In genomic region chr6:50918248-50918647, GRCm38 (mm10) we compare ENCODE assay signal across 23 mouse cellular contexts.
DNase-seq lines count a peak whose midpoint lies in the region; ATAC-seq and TF ChIP-seq lines count a peak whose summit lies in the region.
"Had no signal": no experiment of that assay in that cellular context is flagged by ENCODE, and none has a peak within 500 bp of the region (broad histone marks: within the 10 kb centered on the region; RNA-seq: fewer than 3 reads in every experiment).

No protein-coding gene starts in this region.

- H3K4me1 ChIP-seq in kidney, embryonic 14.5 days (ENCODE audit: control insufficient read depth, insufficient read depth, low read length), result peaks cover 4% of the 10 kb centered on the region; the same call in 1 of the 2 replicates
- H3K4me1 ChIP-seq in kidney, embryonic 16.5 days (ENCODE audit: insufficient read depth, low read length), result peaks cover 19% of the 10 kb centered on the region
- no peaks in the 10 kb centered on the region for H3K4me1 ChIP-seq in liver, adult 2 months (ENCODE audit: control insufficient read depth, insufficient read depth, low read length)
- H3K4me1 ChIP-seq in liver, postnatal 0 days (ENCODE audit: insufficient read depth), result no peaks in the 10 kb centered on the region
- H3K4me1 ChIP-seq: forebrain, embryonic 10.5 days; forebrain, embryonic 12.5 days had no signal

- TF ChIP-seq EP300 in liver, postnatal 0 days (IDR thresholded peaks at IDR 0.05; ENCODE audit: low read depth), result no peak

- WGBS in kidney, embryonic 14.5 days, result 40% methylated on average over 3 of the region's 3 CpGs
- 28% methylated on average over 3 of the region's 3 CpGs for WGBS in kidney, embryonic 16.5 days
- WGBS in liver, adult 2 months, result 76% methylated on average over 3 of the region's 3 CpGs
- WGBS in liver, postnatal 0 days (ENCODE audit: insufficient replicate concordance), result 73% methylated on average over 3 of the region's 3 CpGs

- TF ChIP-seq POLR2A in liver, adult 2 months (IDR thresholded peaks at IDR 0.05; ENCODE audit: extremely low read depth, insufficient read depth, low read length), result no peak

- ATAC-seq in kidney, embryonic 14.5 days (ENCODE audit: low FRiP score, low TSS enrichment), result no peak
- ATAC-seq in kidney, embryonic 16.5 days (ENCODE audit: low FRiP score, low TSS enrichment), result peak; percentile 79
- ATAC-seq in liver, postnatal 0 days, result no peak
- ATAC-seq: forebrain, embryonic 14.5 days; forebrain, embryonic 16.5 days had no signal

- H3K4me3 ChIP-seq in kidney, embryonic 14.5 days (ENCODE audit: low read length), result no peak overlapping the region
- no peak overlapping the region for H3K4me3 ChIP-seq in kidney, embryonic 16.5 days (ENCODE audit: low read length)
- no peak overlapping the region for H3K4me3 ChIP-seq in liver, adult 2 months (ENCODE audit: insufficient read depth, low read depth, low read length)
- no peak overlapping the region for H3K4me3 ChIP-seq in liver, postnatal 0 days (ENCODE audit: low read depth, low read length)
- H3K4me3 ChIP-seq: embryonic facial prominence, embryonic 13.5 days; embryonic facial prominence, embryonic 15.5 days; erythroblast, embryonic 14.5 days; forebrain, embryonic 10.5 days; forebrain, embryonic 12.5 days had no signal

- H3K4me2 ChIP-seq in kidney, embryonic 14.5 days (replicated peaks; ENCODE audit: low read depth, low read length), result no peak overlapping the region
- H3K4me2 ChIP-seq in kidney, embryonic 16.5 days (replicated peaks; ENCODE audit: low read depth, low read length), result no peak overlapping the region
- no peak overlapping the region for H3K4me2 ChIP-seq in liver, postnatal 0 days (ENCODE audit: low read depth, low read length)
- H3K4me2 ChIP-seq: embryonic facial prominence, embryonic 13.5 days; embryonic facial prominence, embryonic 15.5 days; forebrain, embryonic 12.5 days had no signal

- H3K27ac ChIP-seq in kidney, embryonic 14.5 days (ENCODE audit: low read depth, low read length), result peak overlapping the region; percentile 7; the same call in 1 of the 2 replicates
- peak overlapping the region; percentile 78 for H3K27ac ChIP-seq in kidney, embryonic 16.5 days (ENCODE audit: low read length)
- H3K27ac ChIP-seq in liver, adult 2 months (replicated peaks; ENCODE audit: insufficient read depth, low read depth, low read length), result 0 out of 2 replicates have a peak overlapping the region, but pooled peaks have one; percentile 10
- no peak overlapping the region for H3K27ac ChIP-seq in liver, postnatal 0 days (ENCODE audit: low read depth)
- H3K27ac ChIP-seq: embryonic facial prominence, embryonic 15.5 days; forebrain, embryonic 10.5 days; forebrain, embryonic 12.5 days had no signal

- H3K79me2 ChIP-seq in liver, adult 2 months (ENCODE audit: control insufficient read depth, insufficient read depth, low read length), result no peaks in the 10 kb centered on the region

- DNase-seq in kidney, postnatal 10 days, result no peak
- DNase-seq in kidney, adult 8-10 months, result no peak
- no peak for DNase-seq in liver, adult 2 months (ENCODE audit: extremely low read depth, low read depth, low spot score)
- no peak for DNase-seq in liver, postnatal 0 days
- DNase-seq: adrenal gland, adult 2 months; adrenal gland, postnatal 10 days; adrenal gland, postnatal 25 days; cerebellum, adult 11 months; cerebellum, adult 18-20 months; cerebellum, adult 8-10 months; cerebellum, adult 9-11 months; cerebellum, postnatal 14 days; cerebellum, postnatal 36 days; embryo, embryonic 11 days had no signal

- peaks cover 5% of the 10 kb centered on the region; the same call in 1 of the 2 replicates for H3K9me3 ChIP-seq in kidney, embryonic 14.5 days (ENCODE audit: control insufficient read depth, low read length)
- 0 out of 2 replicates have a peak, but pooled peaks cover 12% of the 10 kb centered on the region for H3K9me3 ChIP-seq in kidney, embryonic 16.5 days (ENCODE audit: low read length)
- H3K9me3 ChIP-seq in liver, postnatal 0 days (ENCODE audit: low read length), result no peaks in the 10 kb centered on the region
- H3K9me3 ChIP-seq: embryonic facial prominence, embryonic 15.5 days; forebrain, embryonic 10.5 days; forebrain, embryonic 12.5 days had no signal

- no peak for TF ChIP-seq CTCF in liver, adult 2 months (IDR thresholded peaks at IDR 0.05; ENCODE audit: low read depth, low read length)
- no peak for TF ChIP-seq CTCF in liver, postnatal 0 days (IDR thresholded peaks at IDR 0.05; ENCODE audit: low read depth)

- no peaks in the 10 kb centered on the region for H3K36me3 ChIP-seq in kidney, embryonic 14.5 days (ENCODE audit: control insufficient read depth, insufficient read depth, low read length)
- H3K36me3 ChIP-seq in kidney, embryonic 16.5 days (ENCODE audit: insufficient read depth, low read length), result no peaks in the 10 kb centered on the region
- H3K36me3 ChIP-seq in liver, adult 2 months (ENCODE audit: control insufficient read depth, insufficient read depth, low read length), result no peaks in the 10 kb centered on the region
- H3K36me3 ChIP-seq in liver, postnatal 0 days (replicated peaks; ENCODE audit: insufficient read depth, low read length), result no peaks in the 10 kb centered on the region
- H3K36me3 ChIP-seq: embryonic facial prominence, embryonic 13.5 days; embryonic facial prominence, embryonic 15.5 days; forebrain, embryonic 10.5 days; forebrain, embryonic 12.5 days had no signal

- H3K9ac ChIP-seq in kidney, embryonic 14.5 days (ENCODE audit: low read depth, low read length), result no peak overlapping the region
- no peak overlapping the region for H3K9ac ChIP-seq in kidney, embryonic 16.5 days (replicated peaks; ENCODE audit: low read length)
- H3K9ac ChIP-seq in liver, adult 2 months (ENCODE audit: low read depth, low read length), result no peak overlapping the region
- H3K9ac ChIP-seq in liver, postnatal 0 days (replicated peaks), result no peak overlapping the region
- H3K9ac ChIP-seq: embryonic facial prominence, embryonic 13.5 days; embryonic facial prominence, embryonic 15.5 days; forebrain, embryonic 12.5 days had no signal

- no peaks in the 10 kb centered on the region for H3K27me3 ChIP-seq in kidney, embryonic 14.5 days (ENCODE audit: control insufficient read depth, insufficient read depth, low read length)
- H3K27me3 ChIP-seq in kidney, embryonic 16.5 days (ENCODE audit: insufficient read depth, low read length), result no peaks in the 10 kb centered on the region
- peaks cover 3% of the 10 kb centered on the region; the same call in 1 of the 2 replicates for H3K27me3 ChIP-seq in liver, adult 2 months (ENCODE audit: control insufficient read depth, insufficient read depth, low read length)
- H3K27me3 ChIP-seq in liver, postnatal 0 days (ENCODE audit: insufficient read depth, low read length), result no peaks in the 10 kb centered on the region
- H3K27me3 ChIP-seq: embryonic facial prominence, embryonic 13.5 days; embryonic facial prominence, embryonic 15.5 days; forebrain, embryonic 12.5 days had no signal
